Mouse (Mus musculus) hindbrain, embryonic 10.5 days (tissue): Measurements from ENCODE around the gene Cox4i1. TPM values are rescaled to one million over a fixed set of nuclear protein-coding genes. Genes with fewer than 3 reads are reported as not detected.
"Not testable (repeated sequence)": the region's sequence is repeated elsewhere in the genome, so short reads cannot be mapped to it uniquely, and the experiment has no call there.

Experiments used
- DNase-seq: peaks from one replicate; pipeline ENCODE4 v3.0.0-alpha.2; 2017; ENCODE audit warnings: low spot score
- H3K27ac ChIP-seq: fragments of 300-500 bp; sonication (generic); 2 replicates; pipeline ENCODE4 v1.5.1; 2016; ENCODE audit warnings: mild to moderate bottlenecking, moderate library complexity
- H3K27me3 ChIP-seq: fragments of 300-500 bp; sonication (generic); 2 replicates; pipeline ENCODE4 v1.6.1; 2016; ENCODE audit warnings: mild to moderate bottlenecking; ENCODE audit not compliant: poor library complexity, insufficient read depth, severe bottlenecking
- H3K36me3 ChIP-seq: fragments of 300-500 bp; sonication (generic); 2 replicates; pipeline ENCODE4 v1.6.1; 2016; ENCODE audit warnings: mild to moderate bottlenecking, moderate library complexity
- H3K4me1 ChIP-seq: fragments of 300-500 bp; sonication (generic); replicated peaks from 2 replicates; pipeline ENCODE4 v1.6.1; 2016; ENCODE audit warnings: mild to moderate bottlenecking
- H3K4me3 ChIP-seq: fragments of 300-500 bp; sonication (generic); 2 replicates; pipeline ENCODE4 v1.5.1; 2016; ENCODE audit warnings: mild to moderate bottlenecking, moderate library complexity
- H3K9me3 ChIP-seq: fragments of 300-500 bp; sonication (generic); 2 replicates; pipeline ENCODE4 v1.6.1; 2016; ENCODE audit warnings: mild to moderate bottlenecking, moderate library complexity
- WGBS: fragments of 180-500 bp; shearing (Covaris S2); methylation state at CpG from one replicate; pipeline ENCODE4 v1.1.7; 2016; 5-methylcytosine and 5-hydroxymethylcytosine counted together
- polyA plus RNA-seq: library from polyadenylated mRNA; unstranded; fragments of >200 nt; fragmentation: Nextera tagmentation; extraction: Ambion mirVana; gene quantifications from 2 replicates; pipeline ENCODE4 v1.2.1, GENCODE M21; 2016

Gene Cox4i1
- polyA plus RNA-seq, 1 experiment from 2014 or later = 1,059 TPM

GRCm38 (mm10) chr8:120668374-120668905, 418 bp downstream of the Cox4i1 start, which contains the start of gene Emc8:
TSS of gene Emc8 (minus strand) at chr8:120668573.
- Histone ChIP-seq H3K9me3 (no peaks in the 10 kb centered on the region), H3K36me3 (peaks cover 55% of the 10 kb centered on the region), H3K4me3 (peak within 1 kb of the TSS; percentile 97), H3K27ac (peak within 1 kb of the TSS; percentile 96), H3K4me1 (peaks cover 76% of the 10 kb centered on the region), H3K27me3 (no peaks in the 10 kb centered on the region)
- 1% methylated on average over 51 of the region's 51 CpGs for WGBS
- DNase-seq = no peak

- H3K27me3 ChIP-seq = no peaks in the 10 kb centered on the region
- H3K9me3 ChIP-seq = no peaks in the 10 kb centered on the region
- no peak overlapping the region for H3K4me3 ChIP-seq
- H3K36me3 ChIP-seq = peaks cover 59% of the 10 kb centered on the region
- WGBS = 58% methylated on average over 6 of the region's 6 CpGs
- H3K27ac ChIP-seq = no peak overlapping the region
- DNase-seq = peak; percentile 16
- H3K4me1 ChIP-seq = peaks cover 49% of the 10 kb centered on the region
Measured at GRCm38 (mm10) chr8:120671775-120672174, 3.8 kb downstream of the Cox4i1 start.

GRCm38 (mm10) chr8:120672626-120673229, 4.7 kb downstream of the Cox4i1 start:
- H3K4me1 ChIP-seq = peaks cover 39% of the 10 kb centered on the region
- H3K27ac ChIP-seq = no peak overlapping the region
- H3K4me3 ChIP-seq = no peak overlapping the region
- H3K36me3 ChIP-seq = peaks cover 59% of the 10 kb centered on the region
- 93% methylated on average over 16 of the region's 16 CpGs for WGBS
- DNase-seq = no peak
- no peaks in the 10 kb centered on the region for H3K9me3 ChIP-seq
- no peaks in the 10 kb centered on the region for H3K27me3 ChIP-seq

- WGBS = 93% methylated on average over 7 of the region's 7 CpGs
- Histone ChIP-seq H3K27me3 (no peaks in the 10 kb centered on the region), H3K36me3 (peaks cover 59% of the 10 kb centered on the region), H3K4me1 (peaks cover 36% of the 10 kb centered on the region), H3K27ac (no peak overlapping the region), H3K4me3 (no peak overlapping the region), H3K9me3 (no peaks in the 10 kb centered on the region)
- no peak for DNase-seq
Measured at GRCm38 (mm10) chr8:120673298-120673697, 5.3 kb downstream of the Cox4i1 start.

GRCm38 (mm10) chr8:120675718-120676117, 7.7 kb downstream of the Cox4i1 start:
- H3K27me3 ChIP-seq = peaks cover 5% of the 10 kb centered on the region; the same call in 1 of the 2 replicates
- H3K36me3 ChIP-seq = peaks cover 48% of the 10 kb centered on the region
- H3K27ac ChIP-seq = no peak overlapping the region
- no peak for DNase-seq
- H3K4me3 ChIP-seq = no peak overlapping the region
- H3K9me3 ChIP-seq = no peaks in the 10 kb centered on the region
- WGBS = 74% methylated on average over 8 of the region's 8 CpGs
- peaks cover 20% of the 10 kb centered on the region for H3K4me1 ChIP-seq

- WGBS = 15% methylated on average over 10 of the region's 10 CpGs
- Histone ChIP-seq H3K27me3 (peaks cover 12% of the 10 kb centered on the region; the same call in 1 of the 2 replicates), H3K4me3 (no peak overlapping the region), H3K9me3 (no peaks in the 10 kb centered on the region), H3K4me1 (peaks cover under 1% of the 10 kb centered on the region; the same call in 1 of the 2 replicates), H3K27ac (no peak overlapping the region), H3K36me3 (peaks cover 21% of the 10 kb centered on the region)
- DNase-seq = peak; percentile 85
Measured at GRCm38 (mm10) chr8:120678447-120678846, 10.4 kb downstream of the Cox4i1 start.

- peaks cover 12% of the 10 kb centered on the region; the same call in 1 of the 2 replicates for H3K27me3 ChIP-seq
Measured at GRCm38 (mm10) chr8:120679629-120680387, 11.8 kb downstream of the Cox4i1 start.

GRCm38 (mm10) chr8:120680405-120680804, 12.4 kb downstream of the Cox4i1 start:
- DNase-seq, H3K27ac ChIP-seq, H3K9me3 ChIP-seq, H3K36me3 ChIP-seq, H3K4me3 ChIP-seq: not testable (repeated sequence)
- 67% methylated on average over 7 of the region's 7 CpGs for WGBS
- Histone ChIP-seq H3K4me1 (peaks cover 16% of the 10 kb centered on the region), H3K27me3 (peaks cover 12% of the 10 kb centered on the region; the same call in 1 of the 2 replicates)

More at GRCm38 (mm10) chr8:120679629-120680387, 11.8 kb downstream of the Cox4i1 start:
- peaks cover 11% of the 10 kb centered on the region for H3K36me3 ChIP-seq
- no peak for DNase-seq
- H3K9me3 ChIP-seq = no peaks in the 10 kb centered on the region
- no peak overlapping the region for H3K27ac ChIP-seq
- H3K4me1 ChIP-seq = peaks cover 10% of the 10 kb centered on the region
- no peak overlapping the region for H3K4me3 ChIP-seq
- 74% methylated on average over 11 of the region's 11 CpGs for WGBS

GRCm38 (mm10) chr8:120681113-120681512, 13.1 kb downstream of the Cox4i1 start:
- H3K4me3 ChIP-seq = no peak overlapping the region
- H3K27ac ChIP-seq = no peak overlapping the region
- 82% methylated on average over 10 of the region's 10 CpGs for WGBS
- no peaks in the 10 kb centered on the region for H3K9me3 ChIP-seq
- DNase-seq = no peak
- no peaks in the 10 kb centered on the region for H3K36me3 ChIP-seq
- peaks cover 18% of the 10 kb centered on the region for H3K4me1 ChIP-seq
- peaks cover 12% of the 10 kb centered on the region; the same call in 1 of the 2 replicates for H3K27me3 ChIP-seq

GRCm38 (mm10) chr8:120683602-120684001, 15.6 kb downstream of the Cox4i1 start:
- WGBS = 20% methylated on average over 10 of the region's 10 CpGs
- peak; percentile 65 for DNase-seq

GRCm38 (mm10) chr8:120684082-120684481, 16.1 kb downstream of the Cox4i1 start:
- WGBS = 69% methylated on average over 5 of the region's 5 CpGs
- DNase-seq = no peak

More at GRCm38 (mm10) chr8:120683602-120684001, 15.6 kb downstream of the Cox4i1 start:
- Histone ChIP-seq H3K4me3 (no peak overlapping the region), H3K27ac (no peak overlapping the region), H3K4me1 (peaks cover 21% of the 10 kb centered on the region), H3K9me3 (no peaks in the 10 kb centered on the region), H3K27me3 (peaks cover 16% of the 10 kb centered on the region; the same call in 1 of the 2 replicates), H3K36me3 (no peaks in the 10 kb centered on the region)

GRCm38 (mm10) chr8:120685097-120685496, 17.1 kb downstream of the Cox4i1 start:
- Histone ChIP-seq H3K27me3 (peaks cover 10% of the 10 kb centered on the region; the same call in 1 of the 2 replicates), H3K9me3 (no peaks in the 10 kb centered on the region), H3K36me3 (no peaks in the 10 kb centered on the region), H3K27ac (no peak overlapping the region), H3K4me1 (peaks cover 21% of the 10 kb centered on the region), H3K4me3 (no peak overlapping the region)
- WGBS = 77% methylated on average over 5 of the region's 5 CpGs
- no peak for DNase-seq

More at GRCm38 (mm10) chr8:120684082-120684481, 16.1 kb downstream of the Cox4i1 start:
- Histone ChIP-seq H3K27me3 (peaks cover 16% of the 10 kb centered on the region; the same call in 1 of the 2 replicates), H3K4me1 (peaks cover 21% of the 10 kb centered on the region), H3K27ac (peak overlapping the region; percentile 25; the same call in 1 of the 2 replicates), H3K9me3 (no peaks in the 10 kb centered on the region), H3K4me3 (no peak overlapping the region), H3K36me3 (no peaks in the 10 kb centered on the region)
